Mouse (Mus musculus) liver, postnatal 0 days (tissue): ENCODE measurements around the gene Ttc39a.

ENCODE experiments used
- CTCF ChIP-seq: sonication (generic); IDR thresholded peaks from 2 replicates; pipeline ENCODE4 v1.5.1; 2016; ENCODE audit warnings: antibody characterized with exemption, low read depth
- EP300 ChIP-seq: IDR thresholded peaks from 2 replicates; pipeline ENCODE4 v1.6.1; 2016; ENCODE audit warnings: antibody characterized with exemption, low read depth, mild to moderate bottlenecking

GRCm38 (mm10) chr4:109433641-109434040, 27.2 kb downstream of the Ttc39a start:
- TF ChIP-seq EP300 (no peak), CTCF (no peak)
